Mouse (Mus musculus) small intestine, adult 2 months (tissue): ENCODE measurements at regions not wholly inside any gene's neighbourhood (a gene's known extent, or its start where the extent isn't known, plus 50 kb on each side); places are given as distances from the start of the nearest gene placed in this dataset.

Experiments
- H3K27ac ChIP-seq: fragments of 200-500 bp; 2 replicates; pipeline ENCODE4 v1.5.1; 2012; ENCODE audit warnings: low read depth, low read length, control low read depth, inconsistent platforms; ENCODE audit not compliant: insufficient read depth
- H3K27me3 ChIP-seq: fragments of 200-500 bp; 2 replicates; pipeline ENCODE4 v1.6.1; 2012; ENCODE audit warnings: mild to moderate bottlenecking, moderate library complexity, low read length, inconsistent platforms; ENCODE audit not compliant: control insufficient read depth, insufficient read depth
- H3K36me3 ChIP-seq: fragments of 200-500 bp; 2 replicates; pipeline ENCODE4 v1.6.1; 2012; ENCODE audit warnings: mild to moderate bottlenecking, low read length, control low read depth, inconsistent platforms; ENCODE audit not compliant: control insufficient read depth, insufficient read depth
- H3K4me1 ChIP-seq: fragments of 200-500 bp; 2 replicates; pipeline ENCODE4 v1.6.1; 2012; ENCODE audit warnings: low read length, inconsistent platforms, mixed read lengths; ENCODE audit not compliant: control insufficient read depth, insufficient read depth, insufficient read length
- H3K4me3 ChIP-seq: fragments of 200-500 bp; 2 replicates; pipeline ENCODE4 v1.5.1; 2012; ENCODE audit warnings: low read depth, mild to moderate bottlenecking, control low read depth, inconsistent platforms, low read length, moderate library complexity
- CTCF ChIP-seq: fragments of 200-500 bp; IDR thresholded peaks from 2 replicates; pipeline ENCODE4 v1.5.1; 2012; ENCODE audit warnings: low read depth, mild to moderate bottlenecking, control low read depth, inconsistent platforms, low read length, moderate library complexity, mixed read lengths; ENCODE audit not compliant: insufficient replicate concordance, insufficient read length; ENCODE audit errors: extremely low read depth
- POLR2A ChIP-seq: fragments of 200-500 bp; IDR thresholded peaks from 2 replicates; pipeline ENCODE4 v1.6.1; 2012; ENCODE audit warnings: low read depth, mild to moderate bottlenecking, control low read depth, inconsistent platforms, low read length, moderate library complexity
- WGBS: fragments of 180-500 bp; shearing (Covaris S2); methylation state at CpG from one replicate; pipeline ENCODE4 v1.1.7; 2018; 5-methylcytosine and 5-hydroxymethylcytosine counted together

- H3K36me3 ChIP-seq, result no peaks in the 10 kb centered on the region
Measured at GRCm38 (mm10) chr10:17512487-17512886, 210.5 kb upstream of the Cited2 start.

GRCm38 (mm10) chr10:17513756-17514155 is 209.3 kb upstream of the Cited2 start:
- Histone ChIP-seq H3K27me3 (no peaks in the 10 kb centered on the region), H3K4me3 (no peak overlapping the region), H3K4me1 (peaks cover 2% of the 10 kb centered on the region; the same call in 1 of the 2 replicates), H3K36me3 (no peaks in the 10 kb centered on the region), H3K27ac (no peak overlapping the region)
- TF ChIP-seq POLR2A (no peak), CTCF (no peak)
- 89% methylated on average over 6 of the region's 6 CpGs for WGBS

More at GRCm38 (mm10) chr10:17512487-17512886, 210.5 kb upstream of the Cited2 start:
- no peak for TF ChIP-seq POLR2A
- TF ChIP-seq CTCF, result no peak
- Histone ChIP-seq H3K27me3 (no peaks in the 10 kb centered on the region), H3K4me1 (peaks cover 2% of the 10 kb centered on the region; the same call in 1 of the 2 replicates), H3K27ac (no peak overlapping the region), H3K4me3 (no peak overlapping the region)
- 79% methylated on average over 3 of the region's 3 CpGs for WGBS

- no peaks in the 10 kb centered on the region for H3K36me3 ChIP-seq
- 96% methylated on average over 2 of the region's 2 CpGs for WGBS
- no peak overlapping the region for H3K4me3 ChIP-seq
- H3K4me1 ChIP-seq, result no peaks in the 10 kb centered on the region
- H3K27ac ChIP-seq, result no peak overlapping the region
- TF ChIP-seq CTCF, result no peak
- TF ChIP-seq POLR2A, result no peak
- no peaks in the 10 kb centered on the region for H3K27me3 ChIP-seq
Measured at GRCm38 (mm10) chr10:17516068-17516467, 206.9 kb upstream of the Cited2 start.

GRCm38 (mm10) chr10:17518423-17519175 is 204.4 kb upstream of the Cited2 start:
- no peak overlapping the region for H3K27ac ChIP-seq
- no peak overlapping the region for H3K4me3 ChIP-seq
- no peaks in the 10 kb centered on the region for H3K27me3 ChIP-seq
- TF ChIP-seq POLR2A (no peak), CTCF (no peak)
- H3K4me1 ChIP-seq, result peaks cover 2% of the 10 kb centered on the region; the same call in 1 of the 2 replicates
- WGBS, result 71% methylated on average over 9 of the region's 9 CpGs
- H3K36me3 ChIP-seq, result no peaks in the 10 kb centered on the region

DNA sequence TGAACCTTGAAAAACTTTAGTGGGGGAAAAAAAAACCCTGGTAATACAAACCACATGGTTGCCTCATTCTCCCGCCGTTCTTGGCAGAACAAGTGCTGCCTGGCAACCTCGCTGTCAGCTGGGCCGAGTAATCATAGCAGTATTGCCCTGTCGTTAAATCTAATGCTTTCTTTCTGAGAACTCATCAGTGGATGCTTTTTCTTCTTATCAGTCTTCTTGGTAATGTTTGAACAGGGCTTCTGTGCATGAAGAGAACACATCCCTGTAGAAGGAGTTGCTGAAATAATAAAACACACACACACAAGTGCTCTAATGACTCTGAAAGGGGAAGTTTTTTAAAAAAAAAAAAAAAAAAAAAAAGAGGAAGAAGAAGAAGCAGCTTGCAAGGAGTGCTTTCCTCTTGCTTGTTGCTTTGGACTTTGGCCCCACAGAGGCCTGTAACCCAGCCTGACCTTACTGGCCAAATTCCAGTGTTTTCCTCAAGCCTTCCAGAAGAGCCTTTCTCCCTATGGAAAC is 200.9 kb upstream of the Cited2 start:
- TF ChIP-seq POLR2A (no peak), CTCF (no peak)
- Histone ChIP-seq H3K36me3 (no peaks in the 10 kb centered on the region), H3K27me3 (no peaks in the 10 kb centered on the region), H3K4me1 (peaks cover 2% of the 10 kb centered on the region; the same call in 1 of the 2 replicates), H3K4me3 (no peak overlapping the region), H3K27ac (peak overlapping the region; percentile 39)
- WGBS, result 7% methylated on average over 5 of the region's 5 CpGs

DNA sequence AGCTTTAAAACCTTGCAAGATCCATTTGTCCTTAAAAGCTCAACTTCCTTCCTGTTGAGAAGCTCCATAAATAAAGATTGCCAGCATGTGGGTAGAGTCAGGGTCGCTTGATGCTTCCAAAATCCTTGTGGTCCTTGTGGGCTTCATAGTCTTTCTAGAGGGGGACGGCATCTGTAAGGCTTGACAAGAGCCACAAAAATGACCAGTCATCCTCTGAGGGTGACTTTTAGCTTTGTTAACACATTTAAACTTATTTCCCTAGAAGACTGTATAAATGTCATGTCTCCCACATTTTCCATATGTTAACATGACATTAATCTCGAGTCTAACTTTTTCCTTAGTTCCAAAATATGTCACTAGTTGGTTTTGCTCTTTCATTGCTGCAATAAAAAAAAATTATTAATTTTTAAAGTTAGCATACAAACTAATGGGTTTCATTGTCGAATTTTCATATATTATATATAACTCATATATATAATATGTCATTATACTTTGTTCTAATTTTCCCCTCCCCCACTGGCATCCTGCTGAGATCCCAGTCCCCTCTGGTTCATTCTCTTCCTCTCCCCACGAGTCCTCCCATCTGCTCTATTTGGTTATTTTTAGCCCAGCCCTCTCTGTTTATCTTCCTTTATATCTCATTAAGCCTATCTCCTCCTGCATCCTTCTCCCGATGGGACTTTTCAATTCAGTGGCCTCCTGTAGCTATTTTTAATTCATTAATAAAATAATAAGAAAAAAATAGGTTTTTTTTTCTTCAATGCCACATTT is 199.3 kb upstream of the Cited2 start:
- TF ChIP-seq POLR2A (no peak), CTCF (no peak)
- no peaks in the 10 kb centered on the region for H3K36me3 ChIP-seq
- WGBS, result 75% methylated on average over 6 of the region's 6 CpGs

DNA sequence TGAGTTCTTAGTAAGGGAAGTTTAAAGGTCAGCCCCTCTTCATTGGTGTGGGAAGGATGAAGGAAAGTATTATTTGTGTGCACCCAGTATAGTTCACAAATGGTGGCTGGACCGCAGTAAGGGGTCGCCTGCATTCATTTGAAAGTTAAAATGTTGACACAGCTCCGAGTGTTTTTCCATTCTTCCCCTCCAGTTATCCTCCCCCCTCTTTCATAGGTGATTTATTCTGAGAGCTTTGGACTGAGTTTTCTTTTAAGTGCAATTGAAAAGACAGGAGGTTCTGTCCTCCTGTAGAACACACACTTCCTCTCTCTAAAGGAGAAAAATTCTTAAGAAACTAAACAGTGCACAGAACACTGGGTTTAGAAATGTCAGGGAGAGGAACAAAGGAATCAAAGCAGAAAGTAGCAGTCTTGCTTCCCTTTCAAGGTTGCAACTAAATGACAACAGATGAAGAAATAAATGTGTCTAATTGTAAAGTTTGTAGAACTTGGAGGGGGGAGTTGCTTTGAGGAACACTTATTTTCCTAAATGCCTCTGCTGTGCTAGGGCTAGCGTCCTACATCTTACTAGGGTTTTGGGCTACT is 195.8 kb upstream of the Cited2 start:
- peaks cover 14% of the 10 kb centered on the region for H3K4me1 ChIP-seq
- no peak for TF ChIP-seq POLR2A
- no peak for TF ChIP-seq CTCF
- 78% methylated on average over 4 of the region's 4 CpGs for WGBS
- no peaks in the 10 kb centered on the region for H3K27me3 ChIP-seq
- H3K36me3 ChIP-seq, result no peaks in the 10 kb centered on the region
- no peak overlapping the region for H3K27ac ChIP-seq
- no peak overlapping the region for H3K4me3 ChIP-seq

More for the DNA sequence above, 199.3 kb upstream of the Cited2 start:
- Histone ChIP-seq H3K4me3 (no peak overlapping the region), H3K27ac (no peak overlapping the region), H3K27me3 (no peaks in the 10 kb centered on the region), H3K4me1 (peaks cover 6% of the 10 kb centered on the region)
